Mouse (Mus musculus) liver (tissue): ENCODE results near the gene Tpgs1.

Source experiments
- DNase-seq: peaks from one replicate; pipeline ENCODE4 v3.0.0-alpha.2; 2020; ENCODE audit warnings: mixed read lengths

Gene Tpgs1

GRCm38 (mm10) chr10:79668771-79669575, at the start of gene Tpgs1:
Tpgs1 (plus strand) TSS chr10:79669369.
- DNase-seq, result peak; percentile 85

GRCm38 (mm10) chr10:79623950-79624349, 45.2 kb upstream of the Tpgs1 start:
- DNase-seq, result no peak

DNA sequence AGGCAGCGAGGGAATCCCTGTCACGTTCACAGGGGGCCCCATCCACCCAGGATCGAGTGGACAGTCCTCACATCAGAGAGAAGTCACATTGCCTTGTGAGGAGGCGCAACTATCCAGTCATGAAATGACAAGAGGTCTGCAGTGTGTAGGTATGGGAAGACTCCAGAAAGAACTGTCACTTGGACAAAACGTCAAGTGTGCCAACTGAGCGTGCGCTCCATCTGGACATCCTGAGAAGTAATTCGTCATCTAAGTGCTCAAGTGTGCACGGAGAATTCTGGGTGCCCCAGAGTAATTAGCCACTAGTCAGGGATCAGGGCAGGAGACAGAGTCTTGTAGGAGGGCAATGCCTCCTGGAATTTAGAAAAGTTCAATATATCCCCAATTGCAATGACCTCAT, 43.8 kb upstream of the Tpgs1 start:
- DNase-seq, result no peak

GRCm38 (mm10) chr10:79626156-79626555, 43.0 kb upstream of the Tpgs1 start:
- DNase-seq, result no peak

- DNase-seq, result no peak
These were observed 40.8 kb upstream of the Tpgs1 start for GRCm38 (mm10) chr10:79628377-79628776.

GRCm38 (mm10) chr10:79631432-79631831, 37.7 kb upstream of the Tpgs1 start:
- DNase-seq, result no peak

GRCm38 (mm10) chr10:79633006-79633777, 36.0 kb upstream of the Tpgs1 start:
- no peak for DNase-seq

GRCm38 (mm10) chr10:79636287-79636686, 32.9 kb upstream of the Tpgs1 start:
- DNase-seq, result no peak

DNA sequence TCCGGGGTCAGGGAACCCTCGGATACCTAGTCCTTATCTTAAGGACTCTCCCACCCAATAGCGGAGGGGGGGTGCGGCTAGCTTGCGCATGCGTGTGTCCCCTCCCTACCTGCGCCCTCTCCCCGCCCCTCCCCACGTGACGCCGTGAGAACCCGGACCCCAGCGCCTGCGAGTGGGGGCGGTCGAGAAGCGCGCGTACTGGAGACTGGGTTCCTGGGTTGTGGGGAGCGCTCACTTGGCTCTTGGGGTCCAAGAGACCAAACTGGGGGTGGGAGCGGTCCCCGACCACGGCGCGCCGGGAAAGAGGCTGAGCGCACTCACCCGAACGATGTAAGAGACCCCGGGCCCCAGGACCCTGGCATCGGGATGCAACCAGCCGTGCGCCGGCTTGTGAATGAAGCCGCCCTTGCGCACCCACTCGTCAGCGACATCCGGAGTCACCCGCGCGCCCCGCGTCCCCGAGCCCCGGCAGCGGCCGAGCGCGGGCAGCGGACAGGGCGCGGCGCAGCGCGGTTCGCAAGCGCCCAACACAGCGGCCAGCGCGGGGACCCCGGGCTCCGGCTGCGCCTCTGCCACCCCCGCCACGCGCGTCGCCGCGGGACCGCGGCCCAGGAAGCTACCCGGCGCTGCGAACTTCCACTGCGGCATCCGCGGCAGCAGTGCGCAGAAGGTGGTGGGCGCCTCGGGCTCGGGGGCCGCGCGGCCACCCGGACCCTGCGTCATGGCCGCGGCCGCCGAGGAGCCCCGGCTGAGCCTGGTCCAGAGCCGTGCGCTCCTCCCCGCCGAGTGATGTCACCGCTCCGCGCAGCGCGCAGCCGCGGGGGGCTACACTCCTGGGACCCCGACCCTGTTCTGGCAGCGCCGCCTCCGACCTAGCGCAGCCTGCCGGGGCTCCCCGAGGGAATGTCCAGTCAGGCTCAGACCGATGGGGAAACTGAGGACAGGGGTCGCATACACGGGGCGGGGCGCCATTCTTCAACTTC, 31.8 kb upstream of the Tpgs1 start, which contains the start of gene Shc2:
Gene Shc2 (minus strand): TSS at position 791 of the 983 bp plus-strand sequence.
- peak; percentile 37 for DNase-seq

DNA sequence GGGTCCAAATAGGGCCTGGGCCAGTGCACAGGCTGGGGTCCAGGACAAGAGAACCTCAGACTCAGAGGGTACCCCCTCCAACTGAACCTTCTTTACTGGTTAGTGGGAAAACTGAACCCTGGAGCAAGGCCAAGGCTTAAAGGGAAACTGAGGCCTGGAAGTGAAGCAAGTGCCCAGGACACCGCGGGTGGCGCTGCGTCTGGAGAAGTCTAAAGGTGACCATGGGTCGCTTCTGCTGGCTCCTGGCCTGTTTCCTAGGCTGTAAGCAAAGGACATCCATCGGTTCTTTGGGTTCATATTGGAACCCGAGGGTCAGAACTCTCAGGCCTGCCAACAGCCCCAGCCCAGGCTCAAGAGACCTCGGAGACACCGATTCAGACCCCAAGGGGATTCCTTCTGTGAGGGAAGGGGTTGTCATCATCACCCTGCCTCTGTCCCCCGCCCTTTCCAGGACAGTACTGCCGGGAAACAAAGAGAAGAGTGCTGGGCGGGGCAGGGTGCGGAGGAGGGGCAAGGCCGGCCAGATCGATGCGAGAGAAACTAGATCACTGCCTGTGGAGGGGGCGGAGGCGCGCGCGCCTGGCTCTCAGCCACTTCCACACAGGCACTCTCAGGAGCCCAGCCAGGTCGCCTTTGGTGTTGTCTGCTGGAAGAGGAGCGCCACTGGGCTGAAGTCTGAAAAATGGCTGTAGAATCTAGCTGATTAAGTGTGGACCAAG, 30.5 kb upstream of the Tpgs1 start:
- DNase-seq, result peak; percentile 23

GRCm38 (mm10) chr10:79645711-79646110, 23.5 kb upstream of the Tpgs1 start, which contains the start of gene Odf3l2:
Odf3l2 (minus strand) TSS chr10:79645738.
- no peak for DNase-seq

DNA sequence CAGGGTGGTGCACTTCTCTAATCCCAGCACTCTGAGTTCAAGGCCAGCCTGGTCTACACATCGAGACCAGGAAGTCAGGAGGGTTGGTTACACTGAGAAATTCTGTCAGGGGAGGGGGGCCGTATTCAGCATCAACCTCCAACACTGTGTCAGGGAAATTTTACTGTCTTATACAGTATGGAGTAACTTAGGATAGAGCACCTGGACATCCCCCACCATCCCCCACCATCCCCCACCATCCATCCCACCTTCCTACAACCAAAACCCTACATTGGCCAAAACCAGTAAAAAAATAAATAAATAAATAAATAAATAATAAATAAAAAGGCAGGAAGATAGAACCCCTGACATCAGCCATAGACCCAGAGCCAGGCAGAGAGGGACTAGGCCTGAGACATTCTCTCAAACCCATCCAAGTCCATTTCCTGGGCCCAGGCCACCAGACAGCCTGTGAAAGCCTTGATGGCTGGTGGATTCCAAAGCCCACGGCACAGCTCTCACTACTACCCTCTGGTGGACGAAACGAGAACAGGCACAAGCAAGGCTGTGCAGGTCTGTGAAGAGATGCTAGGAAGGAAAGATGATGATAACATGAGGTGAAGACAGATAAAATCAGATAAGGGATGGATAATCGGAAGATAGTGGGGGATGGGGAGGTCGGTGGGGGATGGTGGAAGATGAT, 20.0 kb upstream of the Tpgs1 start:
- peak; percentile 71 for DNase-seq

DNA sequence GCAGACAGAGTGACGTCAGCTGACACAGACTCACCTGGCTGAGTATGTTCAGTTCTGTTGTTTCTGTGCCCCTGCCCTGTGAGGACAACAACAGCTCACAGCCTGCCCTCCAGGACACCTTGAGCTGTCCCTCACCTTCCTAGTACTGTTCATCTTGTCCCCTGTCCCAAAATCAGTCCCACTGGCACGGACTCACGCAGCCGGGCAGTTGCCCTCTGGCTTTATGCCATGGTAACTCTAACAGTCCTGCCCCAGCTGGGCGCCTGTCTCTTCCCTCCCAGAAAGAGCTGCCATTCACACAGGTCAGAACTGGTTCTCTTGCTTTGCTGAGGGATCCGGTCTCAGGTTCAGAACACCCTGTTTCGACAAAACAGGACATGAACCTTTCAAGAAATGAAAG, 16.4 kb upstream of the Tpgs1 start:
- DNase-seq, result no peak

GRCm38 (mm10) chr10:79654946-79655395, 14.2 kb upstream of the Tpgs1 start:
- DNase-seq, result no peak

- DNase-seq, result peak; percentile 49
These were observed 10.3 kb upstream of the Tpgs1 start for GRCm38 (mm10) chr10:79658829-79659228.

- no peak for DNase-seq
These were observed 8.9 kb upstream of the Tpgs1 start for GRCm38 (mm10) chr10:79660298-79660697.

- DNase-seq, result no peak
These were observed 7.3 kb upstream of the Tpgs1 start for GRCm38 (mm10) chr10:79661861-79662260.

DNA sequence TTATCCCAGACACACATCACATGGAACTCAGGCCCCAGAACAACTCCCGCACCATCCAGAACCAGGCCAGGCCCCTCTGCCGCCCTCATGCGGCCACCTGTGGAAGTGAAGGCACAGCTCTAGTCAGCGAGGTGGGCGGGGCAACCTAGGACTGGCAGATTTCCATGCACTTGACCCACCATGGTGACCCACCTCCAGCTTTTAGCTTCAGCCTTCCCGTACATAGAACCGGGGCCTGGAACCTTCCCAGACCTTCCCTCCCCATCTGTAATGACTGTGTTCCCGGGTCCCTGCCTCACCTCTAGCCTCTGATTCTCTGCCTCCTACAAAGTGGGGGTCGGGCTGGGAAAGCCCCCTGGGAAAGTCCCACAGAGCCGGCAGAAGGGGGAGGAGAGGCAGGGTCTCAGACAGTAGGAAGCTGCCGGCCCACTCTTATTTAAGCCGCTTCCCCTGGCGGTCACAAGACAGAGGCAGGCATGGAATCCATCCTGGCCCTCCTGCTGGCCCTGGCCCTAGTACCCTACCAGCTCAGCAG, 5.0 kb upstream of the Tpgs1 start, which contains the start of gene Madcam1:
Gene Madcam1 (plus strand): TSS at position 429 of the 535 bp plus-strand sequence.
- peak; percentile 80 for DNase-seq

- no peak for DNase-seq
These were observed 4.1 kb upstream of the Tpgs1 start for GRCm38 (mm10) chr10:79665051-79665450.

GRCm38 (mm10) chr10:79666493-79666892, 2.7 kb upstream of the Tpgs1 start:
- no peak for DNase-seq

DNA sequence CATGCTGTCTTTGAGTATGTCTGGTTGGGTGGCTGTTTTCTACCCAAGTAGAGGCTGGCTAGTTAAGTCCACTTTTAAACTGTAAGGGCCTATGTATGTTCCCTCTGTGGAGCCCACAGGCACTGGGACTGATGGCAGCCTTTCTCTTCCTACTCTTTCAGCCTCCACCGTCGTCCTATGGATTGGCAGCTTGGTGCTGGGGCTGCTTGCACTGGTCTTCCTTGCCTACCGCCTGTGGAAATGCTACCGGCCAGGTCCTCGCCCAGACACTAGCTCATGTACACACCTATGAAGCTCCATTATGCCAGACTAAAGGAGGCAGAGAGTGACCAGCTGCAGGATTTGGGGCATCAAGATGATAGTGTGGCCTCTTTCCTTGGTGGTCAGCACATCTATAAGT, 1.1 kb upstream of the Tpgs1 start:
- no peak for DNase-seq
